Mouse (Mus musculus): ENCODE data around the gene Sf3a1. TPM values are rescaled to one million over a fixed set of nuclear protein-coding genes. Genes with fewer than 3 reads are reported as not detected.
A peak's percentile ranks its signal among the peaks of the same experiment; 100 is the strongest.

Sf3a1 gene
- total RNA-seq, 1 experiment from 2014 or later: 26.3 TPM

DNA sequence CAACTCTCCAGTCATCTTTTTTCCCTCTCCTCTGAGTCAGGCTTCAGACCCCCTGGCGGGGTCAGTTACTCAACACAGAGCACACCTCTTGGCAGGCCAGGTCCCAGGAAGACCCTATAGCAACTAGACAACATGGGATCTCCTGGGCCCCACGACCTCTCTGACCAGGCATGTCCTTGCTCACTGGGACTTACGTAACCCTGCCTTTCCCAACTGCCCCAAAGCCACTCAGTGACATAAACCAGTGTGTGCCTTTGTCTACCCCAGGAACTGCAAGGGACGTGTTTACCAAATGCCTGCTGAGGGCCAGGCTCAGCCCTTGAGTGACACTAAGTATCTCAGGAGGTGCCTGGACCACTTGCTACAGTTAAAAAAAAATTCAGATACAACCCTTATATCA lies 69.7 kb downstream of the Sf3a1 start:
- ATAC-seq (ENCODE audit: extremely low read depth, insufficient number of reproducible peaks, low FRiP score, poor library complexity, severe bottlenecking): peak; percentile 4; the same call in 1 of the 2 replicates

- 0 out of 2 replicates have a peak, but pooled peaks have one; percentile 7 for ATAC-seq (ENCODE audit: extremely low read depth, insufficient number of reproducible peaks, low FRiP score, poor library complexity, severe bottlenecking)
Observed at GRCm38 (mm10) chr11:4231435-4231834, 71.3 kb downstream of the Sf3a1 start.

Other genes starting within 250 kb of the Sf3a1 start
- gene Slc35e4, start 245.7 kb upstream of the Sf3a1 start, total RNA-seq (2017): 2.9 and 3.6 TPM in 2 replicates
- 80.5 and 82.4 TPM in 2 replicates for gene Tcn2, start 228.2 kb upstream of the Sf3a1 start, total RNA-seq (2017)
- 42.6 and 51.2 TPM in 2 replicates for gene Pes1, start 196.4 kb upstream of the Sf3a1 start, total RNA-seq (2017)
- not detected in 2 replicates for gene 4930556J24Rik, start 183.6 kb upstream of the Sf3a1 start, total RNA-seq (2017)
- not detected in 2 replicates for gene Gal3st1, start 176.7 kb upstream of the Sf3a1 start, total RNA-seq (2017)
- not detected in 2 replicates for gene Sec14l4, start 128.9 kb upstream of the Sf3a1 start, total RNA-seq (2017)
- not detected in 2 replicates for gene Sec14l3, start 95.5 kb upstream of the Sf3a1 start, total RNA-seq (2017)
- 1.8 TPM in 1 of 2 replicates, not detected in the other for gene Mtfp1, start 64.9 kb upstream of the Sf3a1 start, total RNA-seq (2017)
- gene Sec14l2, start 36.9 kb upstream of the Sf3a1 start, total RNA-seq (2017): 0.47 TPM in 1 of 2 replicates, not detected in the other
- 32.2 and 39.6 TPM in 2 replicates for gene Rnf215, start 25.1 kb upstream of the Sf3a1 start, total RNA-seq (2017)
- gene Ccdc157, start 57 bp upstream of the Sf3a1 start, total RNA-seq (2017): 3.6 and 5.0 TPM in 2 replicates
- 23.5 and 24.8 TPM in 2 replicates for gene Tbc1d10a, start 26.4 kb downstream of the Sf3a1 start, total RNA-seq (2017)
- gene Castor1, start 57.9 kb downstream of the Sf3a1 start, total RNA-seq (2017): 1.7 and 2.2 TPM in 2 replicates
- gene Osm, start 76.1 kb downstream of the Sf3a1 start, total RNA-seq (2017): 95.2 and 98.0 TPM in 2 replicates
- gene Lif, start 97.2 kb downstream of the Sf3a1 start, total RNA-seq (2017): 0.12 TPM in 1 of 2 replicates, not detected in the other

Data from neutrophil, adult 5-6 weeks (primary cell).